Mouse (Mus musculus) forebrain, embryonic 12.5 days (tissue): ENCODE measurements around the gene Blzf1. TPM values are rescaled to one million over a fixed set of nuclear protein-coding genes. Genes with fewer than 3 reads are reported as not detected.
A peak's percentile ranks its signal among the peaks of the same experiment; 100 is the strongest.

Experiments used
- ATAC-seq: fragments of 200-750 bp; cut with Nextera tagmentation; 2 replicates; pipeline ENCODE4 v1.8.0; 2017; ENCODE audit warnings: moderate TSS enrichment; ENCODE audit not compliant: low FRiP score
- H3K27ac ChIP-seq: fragments of 300-500 bp; sonication (generic); 2 replicates; pipeline ENCODE4 v1.5.1; 2016; ENCODE audit warnings: mild to moderate bottlenecking
- H3K27me3 ChIP-seq: fragments of 300-500 bp; sonication (generic); 2 replicates; pipeline ENCODE4 v1.6.1; 2016; ENCODE audit warnings: mild to moderate bottlenecking
- H3K36me3 ChIP-seq: fragments of 300-500 bp; sonication (generic); replicated peaks from 2 replicates; pipeline ENCODE4 v1.6.1; 2016; ENCODE audit warnings: mild to moderate bottlenecking
- H3K4me1 ChIP-seq: fragments of 300-500 bp; sonication (generic); 2 replicates; pipeline ENCODE4 v1.6.1; 2016
- H3K4me2 ChIP-seq: fragments of 300-500 bp; sonication (generic); 2 replicates; pipeline ENCODE4 v1.6.1; 2016; ENCODE audit warnings: mild to moderate bottlenecking, moderate library complexity
- H3K4me3 ChIP-seq: fragments of 300-500 bp; sonication (generic); replicated peaks from 2 replicates; pipeline ENCODE4 v1.5.1; 2016; ENCODE audit warnings: mild to moderate bottlenecking
- H3K9ac ChIP-seq: fragments of 300-500 bp; sonication (generic); 2 replicates; pipeline ENCODE4 v1.6.1; 2016; ENCODE audit warnings: mild to moderate bottlenecking
- H3K9me3 ChIP-seq: fragments of 300-500 bp; sonication (generic); 2 replicates; pipeline ENCODE4 v1.6.1; 2016
- WGBS: fragments of 180-500 bp; shearing (Covaris S2); methylation state at CpG from one replicate; pipeline ENCODE4 v1.1.7; 2016; 5-methylcytosine and 5-hydroxymethylcytosine counted together
- polyA plus RNA-seq: library from polyadenylated mRNA; unstranded; fragments of >200 nt; fragmentation: Nextera tagmentation; extraction: Ambion mirVana; gene quantifications from 2 replicates; pipeline ENCODE4 v1.2.1, GENCODE M21; 2016

Blzf1 gene
- polyA plus RNA-seq, 1 experiment from 2014 or later, result 28.9 TPM

GRCm38 (mm10) chr1:164287406-164287805 lies 19.9 kb downstream of the Blzf1 start:
- peaks cover 21% of the 10 kb centered on the region for H3K36me3 ChIP-seq
- H3K4me3 ChIP-seq, result no peak overlapping the region
- WGBS, result 69% methylated on average over 15 of the region's 15 CpGs
- ATAC-seq, result no peak
- H3K4me1 ChIP-seq, result no peaks in the 10 kb centered on the region
- no peaks in the 10 kb centered on the region for H3K27me3 ChIP-seq
- no peaks in the 10 kb centered on the region for H3K9me3 ChIP-seq
- H3K9ac ChIP-seq, result no peak overlapping the region
- H3K27ac ChIP-seq, result no peak overlapping the region
- H3K4me2 ChIP-seq, result no peak overlapping the region

DNA sequence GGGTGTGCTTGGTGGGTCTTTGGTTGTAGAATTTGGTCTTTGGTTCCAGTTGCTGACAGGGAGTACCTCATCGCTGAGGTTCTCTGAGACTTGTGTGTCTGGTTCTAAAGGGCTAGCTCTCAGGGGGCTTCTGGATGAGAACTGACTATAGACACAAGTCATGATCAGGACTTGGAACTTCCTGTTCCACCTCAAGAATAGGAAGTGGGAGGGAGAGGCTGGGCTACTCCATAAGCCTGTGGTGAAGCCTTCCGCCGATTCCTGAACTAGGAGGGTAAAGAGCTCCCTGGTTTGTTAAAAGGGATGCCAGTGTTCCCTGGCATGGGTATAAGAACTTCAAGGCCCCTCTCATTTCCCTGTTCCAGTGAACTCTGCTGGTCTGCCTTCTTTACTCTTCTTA lies 23.3 kb downstream of the Blzf1 start:
- no peaks in the 10 kb centered on the region for H3K9me3 ChIP-seq
- no peaks in the 10 kb centered on the region; the same call in none of the 2 replicates for H3K36me3 ChIP-seq
- ATAC-seq, result no peak
- H3K4me2 ChIP-seq, result no peak overlapping the region
- no peaks in the 10 kb centered on the region for H3K27me3 ChIP-seq
- H3K4me3 ChIP-seq, result no peak overlapping the region
- no peak overlapping the region for H3K9ac ChIP-seq
- no peaks in the 10 kb centered on the region for H3K4me1 ChIP-seq
- H3K27ac ChIP-seq, result no peak overlapping the region
- 96% methylated on average over 3 of the region's 3 CpGs for WGBS

DNA sequence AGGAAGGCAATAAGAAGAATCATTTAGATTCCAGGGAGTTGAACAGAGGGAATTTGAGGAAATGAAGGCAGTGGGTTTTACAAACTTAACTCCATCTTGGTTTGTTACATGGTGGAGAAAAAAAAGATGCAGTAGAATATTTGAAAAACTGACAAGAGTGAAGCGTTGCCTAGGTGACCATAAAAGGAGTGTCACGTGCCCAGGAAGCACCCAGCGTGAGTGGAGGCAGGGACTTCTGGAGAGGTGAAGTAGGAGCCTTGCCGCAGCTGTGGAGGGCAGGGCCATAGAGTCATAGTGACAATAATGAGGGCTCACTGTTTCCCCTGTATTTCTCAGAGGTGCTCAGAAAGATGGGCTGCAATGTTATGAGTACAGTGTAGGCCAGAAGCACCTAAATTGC lies 28.0 kb downstream of the Blzf1 start:
- H3K9ac ChIP-seq, result no peak overlapping the region
- peaks cover 4% of the 10 kb centered on the region; the same call in 1 of the 2 replicates for H3K4me1 ChIP-seq
- no peaks in the 10 kb centered on the region for H3K9me3 ChIP-seq
- H3K27ac ChIP-seq, result no peak overlapping the region
- no peaks in the 10 kb centered on the region for H3K27me3 ChIP-seq
- H3K36me3 ChIP-seq, result no peaks in the 10 kb centered on the region; the same call in none of the 2 replicates
- no peak for ATAC-seq
- WGBS, result 80% methylated on average over 4 of the region's 4 CpGs
- H3K4me3 ChIP-seq, result no peak overlapping the region
- no peak overlapping the region for H3K4me2 ChIP-seq

DNA sequence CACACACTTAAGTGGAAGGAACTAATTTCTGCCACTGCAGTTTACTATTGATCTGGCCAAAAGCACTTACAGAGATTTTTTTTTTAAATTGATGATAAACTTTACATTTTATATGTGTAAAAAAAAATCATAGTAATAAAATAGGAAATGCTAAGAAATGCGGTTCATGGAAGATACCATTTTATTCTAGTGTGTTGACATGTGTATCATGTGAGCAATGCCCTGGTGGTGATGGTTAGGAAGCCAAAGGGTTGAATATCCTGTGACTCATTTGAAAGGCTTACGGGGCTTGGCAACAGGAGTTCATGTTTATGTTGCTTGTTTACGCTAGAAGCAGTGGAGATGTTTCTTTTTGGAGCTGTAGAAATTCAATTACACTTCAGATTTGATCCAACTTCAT lies 30.7 kb downstream of the Blzf1 start:
- Histone ChIP-seq H3K36me3 (no peaks in the 10 kb centered on the region; the same call in none of the 2 replicates), H3K27ac (no peak overlapping the region), H3K9me3 (no peaks in the 10 kb centered on the region), H3K4me2 (no peak overlapping the region), H3K9ac (no peak overlapping the region), H3K4me1 (peaks cover 4% of the 10 kb centered on the region; the same call in 1 of the 2 replicates), H3K4me3 (no peak overlapping the region), H3K27me3 (no peaks in the 10 kb centered on the region)
- ATAC-seq, result no peak
- WGBS, result 94% methylated on average over 3 of the region's 3 CpGs

DNA sequence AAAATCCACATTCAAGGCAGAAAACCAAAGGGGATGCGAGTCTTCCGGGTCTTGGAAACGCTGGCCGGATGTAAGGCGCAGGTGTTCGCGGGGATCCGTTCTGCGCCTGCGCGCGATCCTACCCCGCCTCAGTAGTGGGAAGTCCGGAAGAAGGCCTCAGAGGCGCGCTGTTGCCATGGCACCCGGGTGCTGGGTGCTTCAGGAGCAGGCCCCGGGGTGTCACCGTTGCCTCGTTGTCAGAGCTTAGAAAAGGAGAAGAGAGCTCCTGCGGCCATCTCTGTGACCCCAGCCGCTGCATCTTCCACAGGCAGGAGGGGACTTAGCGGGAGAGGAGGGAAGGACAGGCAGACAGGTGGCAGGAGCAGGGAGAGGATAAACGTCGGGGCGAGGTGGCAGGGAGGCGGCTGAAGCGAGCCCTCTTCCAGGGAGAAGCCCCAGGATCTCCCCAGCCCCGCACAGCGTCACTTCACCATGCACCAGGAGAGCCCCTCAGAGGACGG lies 31.8 kb downstream of the Blzf1 start, which contains the start of gene Ccdc181:
Ccdc181 (plus strand) TSS at position 131 of the 500 bp plus-strand sequence.
- under 1% methylated on average over 31 of the region's 31 CpGs for WGBS

DNA sequence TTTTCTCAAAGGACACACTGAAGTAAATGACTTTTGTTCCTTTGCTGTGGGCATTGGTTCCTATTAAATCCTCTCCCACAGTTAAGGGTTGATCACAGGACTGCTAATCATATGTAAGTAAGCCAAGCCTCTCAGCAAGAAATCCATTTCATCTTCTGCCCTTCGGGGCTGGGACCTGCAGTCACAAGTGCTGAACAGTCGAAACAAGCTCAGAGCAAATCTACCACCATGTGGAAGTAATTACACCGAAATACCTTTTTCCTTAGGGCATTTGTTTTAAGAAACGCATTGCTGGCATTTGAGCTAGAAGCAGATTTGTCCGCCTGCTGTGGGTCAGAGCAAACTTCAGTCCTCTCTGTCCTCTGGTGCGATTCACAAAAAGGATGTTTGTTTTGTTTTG lies 33.6 kb downstream of the Blzf1 start:
- H3K27me3 ChIP-seq, result no peaks in the 10 kb centered on the region
- H3K36me3 ChIP-seq, result no peaks in the 10 kb centered on the region
- H3K9ac ChIP-seq, result no peak overlapping the region
- no peak overlapping the region for H3K4me2 ChIP-seq
- H3K9me3 ChIP-seq, result no peaks in the 10 kb centered on the region
- H3K4me3 ChIP-seq, result no peak overlapping the region
- ATAC-seq, result no peak
- WGBS, result 82% methylated on average over 6 of the region's 6 CpGs
- H3K27ac ChIP-seq, result no peak overlapping the region
- H3K4me1 ChIP-seq, result peaks cover 4% of the 10 kb centered on the region; the same call in 1 of the 2 replicates

More for the DNA sequence above, 31.8 kb downstream of the Blzf1 start, which contains the start of gene Ccdc181:
- H3K36me3 ChIP-seq, result no peaks in the 10 kb centered on the region; the same call in 1 of the 2 replicates
- peak within 1 kb of the TSS; percentile 82 for H3K27ac ChIP-seq
- H3K9ac ChIP-seq, result peak within 1 kb of the TSS; percentile 77
- H3K27me3 ChIP-seq, result no peaks in the 10 kb centered on the region
- peaks cover 4% of the 10 kb centered on the region; the same call in 1 of the 2 replicates for H3K4me1 ChIP-seq
- peak within 1 kb of the TSS; percentile 67 for H3K4me3 ChIP-seq
- ATAC-seq, result peak; percentile 99
- peak within 1 kb of the TSS; percentile 80 for H3K4me2 ChIP-seq
- no peaks in the 10 kb centered on the region for H3K9me3 ChIP-seq

- ATAC-seq, result no peak
- Histone ChIP-seq H3K9me3 (no peaks in the 10 kb centered on the region), H3K27ac (no peak overlapping the region), H3K4me1 (peaks cover 3% of the 10 kb centered on the region; the same call in 1 of the 2 replicates), H3K4me3 (no peak overlapping the region), H3K36me3 (no peaks in the 10 kb centered on the region), H3K27me3 (no peaks in the 10 kb centered on the region), H3K4me2 (no peak overlapping the region), H3K9ac (no peak overlapping the region)
- WGBS, result 88% methylated on average over 7 of the region's 7 CpGs
Observed at GRCm38 (mm10) chr1:164270941-164271340, 36.3 kb downstream of the Blzf1 start.

DNA sequence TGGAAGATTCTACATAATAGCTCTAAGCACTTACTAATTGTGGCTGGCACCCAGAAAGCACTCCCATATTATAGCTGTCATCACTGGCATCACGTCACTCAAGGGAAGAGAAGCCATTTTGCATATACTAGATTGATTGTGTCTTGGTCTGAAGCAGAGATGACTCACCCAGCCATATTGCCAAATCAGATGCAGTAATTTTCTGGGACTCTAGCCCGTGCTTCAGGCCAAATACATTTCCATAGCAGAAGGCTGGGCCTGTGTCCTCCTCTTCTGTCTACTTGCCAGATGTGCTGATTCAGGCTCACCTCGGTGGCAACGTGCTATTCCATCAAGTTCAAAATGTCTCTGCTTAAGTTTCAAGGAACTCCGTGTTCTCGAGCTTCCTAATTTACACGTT lies 45.7 kb downstream of the Blzf1 start:
- Histone ChIP-seq H3K36me3 (peaks cover 23% of the 10 kb centered on the region), H3K9ac (no peak overlapping the region), H3K9me3 (no peaks in the 10 kb centered on the region), H3K27me3 (no peaks in the 10 kb centered on the region), H3K27ac (no peak overlapping the region), H3K4me3 (no peak overlapping the region), H3K4me2 (no peak overlapping the region), H3K4me1 (no peaks in the 10 kb centered on the region)
- ATAC-seq, result no peak
- 89% methylated on average over 7 of the region's 7 CpGs for WGBS

DNA sequence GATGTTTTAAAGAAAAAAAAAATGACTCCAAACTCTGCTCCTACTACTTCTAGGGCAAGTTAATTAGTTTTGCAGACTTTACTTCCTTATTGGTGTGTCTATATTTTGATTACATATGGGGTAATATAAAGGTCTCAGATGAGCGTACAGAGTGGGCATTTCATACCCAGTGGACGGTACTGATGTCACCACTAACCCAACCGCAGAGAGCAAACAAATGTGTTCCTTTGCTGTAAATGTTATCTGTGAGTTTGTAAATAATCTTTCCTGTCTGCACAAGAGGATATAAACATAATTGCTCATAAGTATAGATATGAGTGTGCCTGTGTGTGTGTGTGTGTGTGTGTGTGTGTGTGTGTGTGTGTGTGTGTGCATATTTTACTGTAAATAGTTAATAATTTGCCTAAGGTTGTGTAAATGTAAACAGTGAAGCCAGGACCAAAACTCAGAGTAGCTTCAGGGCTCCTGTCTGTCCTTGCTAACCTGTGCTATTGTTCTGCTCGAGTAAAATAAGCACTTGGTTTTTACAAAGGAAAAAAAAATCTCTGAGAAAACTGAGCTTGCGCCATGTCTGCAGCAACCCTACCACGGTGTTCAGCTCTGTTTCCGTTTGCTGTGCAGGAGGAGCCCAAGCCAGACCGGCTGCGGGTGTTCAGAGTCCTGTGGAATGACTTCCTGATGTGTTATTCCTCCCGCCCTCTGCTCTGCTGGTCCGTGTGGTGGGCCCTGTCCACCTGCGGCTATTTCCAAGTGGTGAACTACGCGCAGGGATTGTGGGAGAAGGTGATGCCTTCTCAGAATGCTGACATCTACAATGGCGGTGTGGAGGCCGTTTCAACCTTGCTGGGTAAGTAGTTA lies 46.9 kb downstream of the Blzf1 start:
- no peak for ATAC-seq
- Histone ChIP-seq H3K9me3 (no peaks in the 10 kb centered on the region), H3K4me1 (no peaks in the 10 kb centered on the region), H3K4me3 (no peak overlapping the region), H3K36me3 (peaks cover 23% of the 10 kb centered on the region), H3K9ac (no peak overlapping the region), H3K27ac (no peak overlapping the region), H3K27me3 (no peaks in the 10 kb centered on the region), H3K4me2 (no peak overlapping the region)
- WGBS, result 92% methylated on average over 16 of the region's 16 CpGs

GRCm38 (mm10) chr1:164254836-164255235 lies 52.5 kb downstream of the Blzf1 start:
- no peak overlapping the region for H3K27ac ChIP-seq
- H3K36me3 ChIP-seq, result peaks cover 7% of the 10 kb centered on the region
- no peaks in the 10 kb centered on the region for H3K9me3 ChIP-seq
- WGBS, result 81% methylated on average over 3 of the region's 3 CpGs
- H3K9ac ChIP-seq, result no peak overlapping the region
- ATAC-seq, result no peak
- H3K4me3 ChIP-seq, result no peak overlapping the region
- H3K4me1 ChIP-seq, result peaks cover 13% of the 10 kb centered on the region
- H3K27me3 ChIP-seq, result 0 out of 2 replicates have a peak, but pooled peaks cover 8% of the 10 kb centered on the region
- H3K4me2 ChIP-seq, result no peak overlapping the region

- H3K27ac ChIP-seq, result no peak overlapping the region
- no peaks in the 10 kb centered on the region for H3K9me3 ChIP-seq
- H3K4me2 ChIP-seq, result no peak overlapping the region
- H3K4me1 ChIP-seq, result peaks cover 24% of the 10 kb centered on the region
- peaks cover 7% of the 10 kb centered on the region for H3K36me3 ChIP-seq
- ATAC-seq, result no peak
- WGBS, result 78% methylated on average over 5 of the region's 5 CpGs
- H3K4me3 ChIP-seq, result no peak overlapping the region
- H3K27me3 ChIP-seq, result 0 out of 2 replicates have a peak, but pooled peaks cover 8% of the 10 kb centered on the region
- H3K9ac ChIP-seq, result no peak overlapping the region
Observed at GRCm38 (mm10) chr1:164252551-164252950, 54.7 kb downstream of the Blzf1 start.

DNA sequence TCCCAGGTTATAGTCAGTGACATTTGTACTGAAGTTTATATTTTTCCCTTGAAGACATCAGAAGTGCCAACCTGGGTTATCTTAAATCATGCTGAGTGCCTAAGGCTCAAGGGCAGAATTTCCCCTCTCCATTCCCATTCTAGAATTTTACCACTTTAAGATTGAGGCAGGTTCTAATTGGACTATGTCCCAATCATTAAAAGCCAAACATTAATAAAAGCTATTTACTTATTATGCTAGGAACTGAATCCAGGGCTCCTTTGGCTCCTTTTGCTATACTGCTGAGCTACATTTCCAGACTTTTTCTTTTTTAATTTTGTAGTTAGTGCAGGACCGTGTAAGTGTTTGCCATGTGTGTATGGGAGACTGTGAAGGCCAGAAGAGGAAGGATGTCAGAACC lies 55.9 kb downstream of the Blzf1 start:
- Histone ChIP-seq H3K4me2 (no peak overlapping the region), H3K4me3 (no peak overlapping the region), H3K36me3 (no peaks in the 10 kb centered on the region), H3K27me3 (0 out of 2 replicates have a peak, but pooled peaks cover 8% of the 10 kb centered on the region), H3K9me3 (no peaks in the 10 kb centered on the region), H3K9ac (no peak overlapping the region), H3K4me1 (peaks cover 24% of the 10 kb centered on the region), H3K27ac (no peak overlapping the region)
- no peak for ATAC-seq
- 86% methylated on average over 1 of the region's 1 CpGs for WGBS
